Mouse (Mus musculus): Measurements from ENCODE around the gene Znrf1.

DNA sequence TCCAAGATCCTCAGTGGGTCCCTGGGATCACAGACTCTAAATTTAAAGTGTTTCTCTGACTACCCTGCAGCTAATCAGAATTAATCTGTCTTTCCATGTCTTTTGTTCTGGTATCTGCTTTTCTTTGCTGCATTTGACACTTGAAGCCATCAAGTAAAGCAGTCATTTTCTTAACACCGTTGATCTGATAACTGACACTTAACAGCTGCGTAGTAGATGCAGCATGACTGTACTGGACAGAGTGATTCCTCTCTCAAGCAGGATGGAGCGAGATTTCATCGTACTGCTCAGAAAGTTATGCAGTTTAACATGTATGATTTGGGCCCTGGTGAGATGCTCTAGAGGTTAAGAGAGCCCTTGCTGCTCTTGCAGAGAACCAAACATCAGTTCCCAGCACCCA, 39.6 kb downstream of the Znrf1 start:
- no peak for TF ChIP-seq USF1 (IDR thresholded peaks at IDR 0.05; ENCODE audit: low read depth)
- no peak for TF ChIP-seq CTCF (IDR thresholded peaks at IDR 0.05; ENCODE audit: control insufficient read depth, insufficient read depth, insufficient read length)
- TF ChIP-seq CEBPB (IDR thresholded peaks at IDR 0.05; ENCODE audit: low read depth) = no peak

All from C2C12 (cell line).